Mouse (Mus musculus) stomach, postnatal 0 days (tissue): Measurements from ENCODE around the gene Chd4. TPM values are rescaled to one million over a fixed set of nuclear protein-coding genes. Genes with fewer than 3 reads are reported as not detected.

Experiments used
- ATAC-seq: fragments of 200-750 bp; cut with Nextera tagmentation; 2 replicates; pipeline ENCODE4 v1.8.0; 2017; ENCODE audit not compliant: low FRiP score, low TSS enrichment
- DNase-seq: peaks from one replicate; pipeline ENCODE4 v3.0.0-alpha.2; 2016; ENCODE audit warnings: low spot score
- H3K27ac ChIP-seq: fragments of 300-500 bp; sonication (generic); replicated peaks from 2 replicates; pipeline ENCODE4 v1.5.1; 2014; ENCODE audit warnings: mild to moderate bottlenecking, control low read depth
- H3K27me3 ChIP-seq: fragments of 300-500 bp; sonication (generic); 2 replicates; pipeline ENCODE4 v1.6.1; 2014; ENCODE audit warnings: low read length; ENCODE audit not compliant: control insufficient read depth, insufficient read depth
- H3K36me3 ChIP-seq: fragments of 300-500 bp; sonication (generic); 2 replicates; pipeline ENCODE4 v1.6.1; 2014; ENCODE audit warnings: low read length, mixed read lengths; ENCODE audit not compliant: control insufficient read depth, insufficient read depth
- H3K4me1 ChIP-seq: fragments of 300-500 bp; sonication (generic); replicated peaks from 2 replicates; pipeline ENCODE4 v1.6.1; 2014; ENCODE audit warnings: antibody characterized with exemption; ENCODE audit not compliant: control insufficient read depth, insufficient read depth
- H3K4me2 ChIP-seq: fragments of 300-500 bp; sonication (generic); replicated peaks from 2 replicates; pipeline ENCODE4 v1.6.1; 2014; ENCODE audit warnings: low read depth, mild to moderate bottlenecking, control low read depth, moderate library complexity
- H3K4me3 ChIP-seq: fragments of 300-500 bp; sonication (generic); 2 replicates; pipeline ENCODE4 v1.5.1; 2014; ENCODE audit warnings: low read depth, low read length, control low read depth
- H3K9ac ChIP-seq: fragments of 300-500 bp; sonication (generic); 2 replicates; pipeline ENCODE4 v1.6.1; 2014; ENCODE audit warnings: mild to moderate bottlenecking, low read length, control low read depth, mixed read lengths
- H3K9me3 ChIP-seq: fragments of 300-500 bp; sonication (generic); 2 replicates; pipeline ENCODE4 v1.6.1; 2016; ENCODE audit warnings: low read length; ENCODE audit not compliant: control insufficient read depth
- CTCF ChIP-seq: IDR thresholded peaks from 2 replicates; pipeline ENCODE4 v1.5.1; 2016; ENCODE audit warnings: antibody characterized with exemption, low read depth, mild to moderate bottlenecking, moderate library complexity
- EP300 ChIP-seq: optimal IDR thresholded peaks from 2 replicates; pipeline ENCODE3; 2016; ENCODE audit warnings: antibody characterized with exemption
- WGBS: fragments of 180-500 bp; shearing (Covaris S2); extraction: QIAGEN DNeasy Blood & Tissue Kit; methylation state at CpG from one replicate; pipeline ENCODE4 v1.1.7; 2014; 5-methylcytosine and 5-hydroxymethylcytosine counted together
- polyA plus RNA-seq: library from polyadenylated mRNA; unstranded; fragments of >200 nt; fragmentation: Nextera tagmentation; extraction: Ambion mirVana; gene quantifications from 2 replicates; pipeline ENCODE4 v1.2.1, GENCODE M21; 2015

Chd4 gene
- polyA plus RNA-seq, 1 experiment from 2014 or later, result 36.6 TPM

DNA sequence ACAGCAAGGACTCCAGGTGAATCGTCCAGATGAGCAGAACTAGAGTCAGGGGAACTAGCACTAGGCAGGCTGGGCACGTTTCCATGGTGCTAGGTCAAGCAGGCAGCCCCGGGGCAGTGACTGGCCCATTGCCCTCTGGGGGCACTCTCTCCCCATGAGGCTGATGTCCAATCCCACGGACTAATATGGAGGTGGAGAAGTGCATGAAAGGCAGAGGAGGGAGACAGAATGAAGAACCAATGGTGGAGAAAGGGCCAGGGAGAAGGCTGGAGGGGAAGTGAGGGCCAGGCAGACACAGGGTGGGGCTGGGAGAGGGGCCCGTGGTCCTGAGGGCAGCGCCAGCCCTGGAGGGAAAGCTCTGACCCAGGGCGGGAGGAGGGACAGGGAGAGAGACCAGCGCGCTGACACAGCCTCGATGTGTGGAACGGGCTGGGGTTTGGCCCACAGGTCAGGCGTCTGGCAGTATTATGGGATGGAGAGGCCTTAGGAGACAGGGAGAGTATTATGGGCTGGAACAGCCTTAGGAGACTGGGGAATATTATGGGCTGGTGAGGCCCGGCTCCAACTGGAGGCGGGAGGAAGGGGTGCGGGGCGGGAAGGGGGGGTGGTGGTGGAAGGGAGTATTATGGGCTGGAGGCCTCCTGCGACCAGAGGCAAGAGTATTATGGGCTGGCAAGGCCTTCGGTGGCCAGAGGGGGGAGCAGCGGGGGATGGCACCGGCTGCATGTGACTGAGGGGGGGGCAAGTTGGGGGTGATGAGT lies 7.0 kb upstream of the Chd4 start:
- peaks cover 2% of the 10 kb centered on the region; the same call in 1 of the 2 replicates for H3K4me1 ChIP-seq
- 4% methylated on average over 18 of the region's 20 CpGs for WGBS
- no peaks in the 10 kb centered on the region for H3K36me3 ChIP-seq
- H3K27ac ChIP-seq, result peak overlapping the region; percentile 92
- H3K9me3 ChIP-seq, result no peaks in the 10 kb centered on the region
- DNase-seq, result peak; percentile 86
- TF ChIP-seq CTCF (peak; percentile 43), EP300 (no peak)
- peak overlapping the region; percentile 10; the same call in 1 of the 2 replicates for H3K4me3 ChIP-seq
- peak; percentile 80 for ATAC-seq
- no peaks in the 10 kb centered on the region for H3K27me3 ChIP-seq
- H3K4me2 ChIP-seq, result peak overlapping the region; percentile 53
- peak overlapping the region; percentile 45; the same call in 1 of the 2 replicates for H3K9ac ChIP-seq

DNA sequence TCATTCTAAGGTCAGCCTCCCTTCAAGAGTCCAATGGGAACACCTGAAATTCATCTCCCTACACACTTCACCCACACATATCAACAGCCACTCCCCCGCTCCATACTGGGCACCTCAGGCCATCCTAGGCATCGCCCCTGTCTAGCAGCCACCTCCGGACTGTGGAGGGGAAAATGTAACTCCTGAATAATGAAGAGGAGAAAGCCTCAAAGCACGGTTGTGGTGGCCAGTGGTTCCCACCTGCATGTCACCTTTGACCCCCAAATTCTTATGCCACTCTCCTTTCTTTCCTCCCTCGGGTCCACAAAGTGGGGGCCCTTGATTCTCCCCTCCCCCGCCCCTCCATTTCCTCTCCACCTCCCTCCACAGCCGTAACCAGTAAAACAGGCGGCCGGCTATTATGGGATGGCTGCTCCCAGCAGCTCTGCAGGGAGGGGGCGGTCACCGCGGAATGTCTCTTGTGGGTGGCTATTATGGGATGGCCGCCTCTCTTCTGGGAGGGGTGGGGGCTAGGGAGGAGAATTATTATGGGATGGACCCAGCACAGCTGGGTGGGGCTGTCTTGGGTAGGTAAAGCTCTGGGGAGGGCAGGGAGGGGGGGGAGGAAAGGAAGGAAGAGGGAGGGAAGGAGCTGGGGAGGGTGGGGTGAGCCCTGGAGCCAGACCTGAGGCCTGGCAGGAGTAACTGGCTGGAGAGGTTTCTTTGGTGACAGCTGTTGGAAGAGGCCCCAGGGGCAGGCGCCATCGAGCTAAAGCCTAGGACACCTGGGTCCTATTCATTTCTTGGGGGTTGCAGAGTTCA lies 6.1 kb upstream of the Chd4 start:
- ATAC-seq, result peak; percentile 76
- Histone ChIP-seq H3K9me3 (no peaks in the 10 kb centered on the region), H3K4me3 (peak overlapping the region; percentile 10; the same call in 1 of the 2 replicates), H3K4me2 (peak overlapping the region; percentile 53), H3K27me3 (no peaks in the 10 kb centered on the region), H3K27ac (peak overlapping the region; percentile 92), H3K36me3 (no peaks in the 10 kb centered on the region), H3K4me1 (peaks cover 2% of the 10 kb centered on the region; the same call in 1 of the 2 replicates), H3K9ac (peak overlapping the region; percentile 45; the same call in 1 of the 2 replicates)
- peak; percentile 88 for DNase-seq
- 1% methylated on average over 14 of the region's 15 CpGs for WGBS
- TF ChIP-seq EP300 (peak; percentile 19), CTCF (peak; percentile 25; the same call in 1 of the 2 replicates)

DNA sequence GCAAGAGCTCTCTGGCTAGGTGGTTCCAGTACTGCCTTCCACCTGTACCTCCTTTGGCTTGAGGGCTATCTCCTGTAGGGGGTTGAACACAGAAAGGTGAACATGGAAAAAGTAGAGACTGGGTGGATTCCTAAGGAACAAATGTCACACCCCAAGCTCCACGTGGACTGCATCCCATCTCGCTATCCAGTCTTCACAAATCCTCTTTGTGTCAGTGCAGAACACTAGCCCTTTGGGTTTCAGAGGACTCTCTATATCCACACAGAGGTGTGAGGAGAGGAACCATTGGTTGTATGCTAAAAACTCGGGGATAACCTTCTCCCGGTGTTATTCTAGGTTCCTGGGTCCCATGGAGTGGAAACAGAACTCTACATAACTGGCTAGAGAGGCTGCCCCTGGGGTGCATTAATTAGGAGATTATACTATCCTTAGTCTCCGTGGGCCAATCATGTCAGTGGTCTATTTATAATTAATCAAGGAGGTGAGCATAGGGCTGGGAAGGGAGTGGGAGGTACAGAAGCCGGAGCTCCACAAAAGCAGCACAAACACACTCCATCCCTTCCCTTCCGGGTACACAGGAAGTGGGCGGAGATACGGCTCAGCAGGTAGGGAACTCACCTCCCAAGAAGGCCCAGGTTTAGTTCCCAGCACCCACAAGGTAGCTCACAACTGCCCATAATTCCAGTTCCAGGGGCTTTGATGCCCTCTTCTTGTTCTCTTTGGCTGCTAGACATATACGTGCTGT lies 5.3 kb upstream of the Chd4 start:
- Histone ChIP-seq H3K36me3 (no peaks in the 10 kb centered on the region), H3K4me2 (peak overlapping the region; percentile 53), H3K9me3 (no peaks in the 10 kb centered on the region), H3K27me3 (no peaks in the 10 kb centered on the region), H3K4me1 (peaks cover 2% of the 10 kb centered on the region; the same call in 1 of the 2 replicates), H3K27ac (peak overlapping the region; percentile 92), H3K9ac (0 out of 2 replicates have a peak overlapping the region, but pooled peaks have one; percentile 45), H3K4me3 (no peak overlapping the region)
- DNase-seq, result no peak
- 48% methylated on average over 10 of the region's 10 CpGs for WGBS
- ATAC-seq, result no peak; the same call in 1 of the 2 replicates
- TF ChIP-seq CTCF (no peak), EP300 (no peak)

DNA sequence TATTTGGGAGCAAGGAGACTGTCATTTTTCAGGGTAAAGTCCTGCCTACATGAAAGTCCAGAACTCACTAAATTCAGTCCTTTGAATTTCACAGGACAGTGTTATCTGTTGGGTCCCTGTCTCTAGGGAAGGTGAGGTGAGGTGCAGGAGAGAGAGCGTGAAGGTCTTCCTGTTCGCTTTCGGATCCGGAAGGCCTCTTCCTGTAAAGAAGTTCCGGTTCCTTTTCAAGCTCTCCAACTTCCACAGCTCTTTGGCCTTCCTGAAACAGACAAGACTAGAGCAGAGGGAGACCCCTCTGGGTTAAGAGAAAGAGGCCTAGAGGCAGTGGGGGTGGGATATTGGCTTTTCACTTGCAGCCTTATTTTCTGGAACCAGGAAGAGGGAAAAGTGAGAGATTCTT lies 3.4 kb upstream of the Chd4 start:
- no peaks in the 10 kb centered on the region for H3K27me3 ChIP-seq
- TF ChIP-seq EP300 (no peak), CTCF (no peak)
- H3K4me1 ChIP-seq, result peaks cover 2% of the 10 kb centered on the region; the same call in 1 of the 2 replicates
- no peaks in the 10 kb centered on the region for H3K9me3 ChIP-seq
- no peak overlapping the region for H3K4me2 ChIP-seq
- 80% methylated on average over 5 of the region's 5 CpGs for WGBS
- DNase-seq (no peak), ATAC-seq (no peak)
- no peak overlapping the region for H3K9ac ChIP-seq
- H3K4me3 ChIP-seq, result no peak overlapping the region
- no peaks in the 10 kb centered on the region for H3K36me3 ChIP-seq
- H3K27ac ChIP-seq, result no peak overlapping the region

DNA sequence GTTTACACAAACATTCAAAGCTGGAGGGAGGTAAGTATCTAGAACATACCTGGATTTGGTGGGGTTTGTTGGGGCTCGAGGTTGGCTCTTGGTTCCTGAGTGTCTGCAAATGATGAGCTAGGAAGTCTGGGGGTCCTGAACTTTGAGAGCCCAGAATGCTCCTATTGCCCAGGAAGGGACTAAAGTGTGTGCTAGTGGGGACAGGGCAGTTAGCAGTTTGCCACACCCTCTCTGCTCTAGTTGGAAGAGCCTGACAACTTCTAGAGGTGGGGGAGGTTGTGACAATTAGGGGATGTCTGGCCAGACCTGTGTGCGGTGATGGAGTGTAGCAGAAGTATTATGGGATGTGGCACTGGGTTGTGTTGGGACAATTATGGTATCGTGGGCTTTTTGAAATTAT lies 938 bp upstream of the Chd4 start:
- Histone ChIP-seq H3K4me3 (no peak overlapping the region), H3K9me3 (no peaks in the 10 kb centered on the region), H3K27ac (peak overlapping the region; percentile 96; the same call in 1 of the 2 replicates), H3K36me3 (0 out of 2 replicates have a peak, but pooled peaks cover 4% of the 10 kb centered on the region), H3K27me3 (no peaks in the 10 kb centered on the region), H3K4me2 (no peak overlapping the region), H3K9ac (no peak overlapping the region), H3K4me1 (peaks cover 23% of the 10 kb centered on the region; the same call in 1 of the 2 replicates)
- DNase-seq (no peak), ATAC-seq (no peak)
- TF ChIP-seq EP300 (no peak), CTCF (no peak)
- WGBS, result 37% methylated on average over 3 of the region's 3 CpGs
